Mouse (Mus musculus) hindbrain, postnatal 0 days (tissue): ENCODE results near the gene Sema3a. TPM values are rescaled to one million over a fixed set of nuclear protein-coding genes. Genes with fewer than 3 reads are reported as not detected.

Experiments used
- ATAC-seq: fragments of 200-750 bp; cut with Nextera tagmentation; 2 replicates; pipeline ENCODE4 v1.8.0; 2017; ENCODE audit warnings: mild to moderate bottlenecking, moderate TSS enrichment, moderate library complexity
- DNase-seq: peaks from one replicate; pipeline ENCODE4 v3.0.0-alpha.2; 2015; ENCODE audit warnings: low spot score
- H3K27ac ChIP-seq: fragments of 300-500 bp; sonication (generic); 2 replicates; pipeline ENCODE4 v1.5.1; 2014; ENCODE audit warnings: mild to moderate bottlenecking
- H3K27me3 ChIP-seq: fragments of 300-500 bp; sonication (generic); 2 replicates; pipeline ENCODE4 v1.6.1; 2014; ENCODE audit warnings: low read length, mixed read lengths; ENCODE audit not compliant: insufficient read depth
- H3K36me3 ChIP-seq: fragments of 300-500 bp; sonication (generic); 2 replicates; pipeline ENCODE4 v1.6.1; 2014; ENCODE audit warnings: low read length, mixed read lengths; ENCODE audit not compliant: insufficient read depth
- H3K4me1 ChIP-seq: fragments of 300-500 bp; sonication (generic); 2 replicates; pipeline ENCODE4 v1.6.1; 2014; ENCODE audit warnings: antibody characterized with exemption, low read length, mixed read lengths; ENCODE audit not compliant: insufficient read depth
- H3K4me2 ChIP-seq: fragments of 300-500 bp; sonication (generic); 2 replicates; pipeline ENCODE4 v1.6.1; 2014; ENCODE audit warnings: low read depth, mild to moderate bottlenecking, low read length, moderate library complexity, mixed read lengths
- H3K4me3 ChIP-seq: fragments of 300-500 bp; sonication (generic); 2 replicates; pipeline ENCODE4 v1.5.1; 2014; ENCODE audit warnings: low read length
- H3K9ac ChIP-seq: fragments of 300-500 bp; sonication (generic); replicated peaks from 2 replicates; pipeline ENCODE4 v1.6.1; 2014; ENCODE audit warnings: mild to moderate bottlenecking, low read length, moderate library complexity, mixed read lengths
- H3K9me3 ChIP-seq: fragments of 300-500 bp; sonication (generic); 2 replicates; pipeline ENCODE4 v1.6.1; 2016; ENCODE audit warnings: low read length, mixed read lengths
- CTCF ChIP-seq: IDR thresholded peaks from 2 replicates; pipeline ENCODE4 v1.5.1; 2016; ENCODE audit warnings: antibody characterized with exemption, control low read depth, low read depth
- WGBS: fragments of 180-500 bp; shearing (Covaris S2); extraction: QIAGEN DNeasy Blood & Tissue Kit; methylation state at CpG from one replicate; pipeline ENCODE4 v1.1.7; 2014; 5-methylcytosine and 5-hydroxymethylcytosine counted together
- polyA plus RNA-seq: library from polyadenylated mRNA; unstranded; fragments of >200 nt; fragmentation: Nextera tagmentation; extraction: Ambion mirVana; gene quantifications from 2 replicates; pipeline ENCODE4 v1.2.1, GENCODE M21; 2015
- total RNA-seq: library from RNA; depleted of rRNA; stranded (reverse); fragments of >200 nt; gene quantifications from 2 replicates; pipeline ENCODE4 v1.2.3, GENCODE M21; 2014

Gene Sema3a
- total and polyA plus RNA-seq, 2 experiments from 2014 or later = 16.3 to 32.3 TPM

DNA sequence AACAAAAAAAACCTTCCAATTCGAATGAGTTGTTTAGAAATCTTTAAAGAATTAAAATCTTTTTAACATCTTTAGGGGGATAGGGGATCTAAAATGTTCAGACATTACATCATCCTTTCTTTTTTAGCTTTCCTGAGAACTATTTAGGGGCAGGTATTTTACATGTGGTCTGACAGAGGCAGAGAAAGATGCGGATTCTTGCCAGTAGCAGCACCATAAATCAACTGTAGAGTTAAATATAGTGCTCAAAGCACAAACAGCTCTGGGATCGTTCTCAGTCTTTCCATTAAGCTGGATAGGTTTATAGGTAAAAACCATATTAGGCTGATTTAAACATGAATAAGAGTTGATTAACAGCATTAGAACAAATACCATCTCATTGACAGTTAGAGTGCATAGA, 307.4 kb downstream of the Sema3a start:
- Histone ChIP-seq H3K9ac (no peak overlapping the region), H3K27me3 (no peaks in the 10 kb centered on the region), H3K27ac (no peak overlapping the region), H3K4me2 (no peak overlapping the region), H3K36me3 (no peaks in the 10 kb centered on the region), H3K4me1 (no peaks in the 10 kb centered on the region), H3K9me3 (no peaks in the 10 kb centered on the region), H3K4me3 (no peak overlapping the region)
- no peak for TF ChIP-seq CTCF
- ATAC-seq (no peak), DNase-seq (no peak)
- WGBS = 78% methylated on average over 3 of the region's 3 CpGs

DNA sequence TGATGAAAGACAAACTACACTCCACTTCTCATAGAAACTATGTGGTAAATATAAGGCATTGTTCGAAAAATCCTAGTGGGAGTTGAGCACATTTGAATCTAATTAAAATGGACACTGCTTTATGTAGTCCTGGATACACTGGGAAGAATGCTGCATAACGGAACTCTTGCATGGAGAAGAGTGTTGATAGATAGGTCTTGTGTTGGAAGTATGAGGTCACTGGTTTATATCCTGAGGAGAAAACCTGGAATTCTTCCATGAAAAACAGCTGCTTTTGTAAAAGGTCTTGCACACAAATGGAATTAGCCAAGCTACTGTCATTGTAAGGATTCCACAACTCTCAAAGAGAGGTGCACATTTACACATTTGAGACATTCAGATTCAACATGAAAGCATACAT, 308.1 kb downstream of the Sema3a start:
- Histone ChIP-seq H3K27me3 (no peaks in the 10 kb centered on the region), H3K27ac (no peak overlapping the region), H3K9ac (no peak overlapping the region), H3K4me3 (no peak overlapping the region), H3K9me3 (no peaks in the 10 kb centered on the region), H3K4me1 (no peaks in the 10 kb centered on the region), H3K4me2 (no peak overlapping the region), H3K36me3 (no peaks in the 10 kb centered on the region)
- ATAC-seq (no peak), DNase-seq (no peak)
- 57% methylated on average over 2 of the region's 2 CpGs for WGBS
- TF ChIP-seq CTCF = no peak

- no peak for DNase-seq
- H3K27ac ChIP-seq = no peak overlapping the region
- H3K4me3 ChIP-seq = no peak overlapping the region
- no peaks in the 10 kb centered on the region for H3K27me3 ChIP-seq
- H3K4me2 ChIP-seq = no peak overlapping the region
- no peaks in the 10 kb centered on the region for H3K36me3 ChIP-seq
- ATAC-seq = no peak
- no peaks in the 10 kb centered on the region for H3K4me1 ChIP-seq
- no peak overlapping the region for H3K9ac ChIP-seq
- TF ChIP-seq CTCF = no peak
- no peaks in the 10 kb centered on the region for H3K9me3 ChIP-seq
Observed at GRCm38 (mm10) chr5:13441112-13441511, 315.9 kb downstream of the Sema3a start.

GRCm38 (mm10) chr5:13460182-13461001, 335.2 kb downstream of the Sema3a start:
- no peak for ATAC-seq
- 89% methylated on average over 1 of the region's 1 CpGs for WGBS
- H3K9me3 ChIP-seq = no peaks in the 10 kb centered on the region
- 0 out of 2 replicates have a peak, but pooled peaks cover 3% of the 10 kb centered on the region for H3K36me3 ChIP-seq
- no peak overlapping the region for H3K4me2 ChIP-seq
- no peak overlapping the region for H3K4me3 ChIP-seq
- no peak for DNase-seq
- H3K9ac ChIP-seq = no peak overlapping the region
- no peak overlapping the region for H3K27ac ChIP-seq
- no peaks in the 10 kb centered on the region for H3K27me3 ChIP-seq
- TF ChIP-seq CTCF = no peak
- H3K4me1 ChIP-seq = no peaks in the 10 kb centered on the region

DNA sequence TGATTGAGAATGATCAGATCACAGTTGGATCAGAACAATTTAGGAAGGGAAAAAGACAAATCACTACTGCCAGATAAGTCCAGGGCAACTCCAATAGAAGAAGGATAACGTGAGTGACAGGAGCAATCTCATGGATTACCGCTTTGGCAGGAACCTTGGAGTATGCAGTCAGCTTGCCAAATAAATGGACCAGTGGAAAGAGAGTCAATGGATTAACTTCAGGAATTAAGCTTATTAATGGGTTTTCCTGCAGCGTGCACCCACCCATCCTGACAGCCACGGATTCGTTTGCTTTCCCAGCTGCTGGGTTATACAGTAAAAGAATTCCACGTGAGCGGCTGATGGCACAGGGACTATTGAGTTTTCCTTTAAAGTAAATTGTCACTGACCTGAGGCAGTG, 343.6 kb downstream of the Sema3a start:
- Histone ChIP-seq H3K36me3 (no peaks in the 10 kb centered on the region), H3K4me1 (peaks cover 6% of the 10 kb centered on the region; the same call in 1 of the 2 replicates), H3K9ac (no peak overlapping the region), H3K27ac (no peak overlapping the region), H3K9me3 (no peaks in the 10 kb centered on the region), H3K4me2 (no peak overlapping the region), H3K27me3 (no peaks in the 10 kb centered on the region), H3K4me3 (no peak overlapping the region)
- TF ChIP-seq CTCF = no peak
- ATAC-seq (peak; percentile 73), DNase-seq (peak; percentile 50)
- 32% methylated on average over 7 of the region's 7 CpGs for WGBS

DNA sequence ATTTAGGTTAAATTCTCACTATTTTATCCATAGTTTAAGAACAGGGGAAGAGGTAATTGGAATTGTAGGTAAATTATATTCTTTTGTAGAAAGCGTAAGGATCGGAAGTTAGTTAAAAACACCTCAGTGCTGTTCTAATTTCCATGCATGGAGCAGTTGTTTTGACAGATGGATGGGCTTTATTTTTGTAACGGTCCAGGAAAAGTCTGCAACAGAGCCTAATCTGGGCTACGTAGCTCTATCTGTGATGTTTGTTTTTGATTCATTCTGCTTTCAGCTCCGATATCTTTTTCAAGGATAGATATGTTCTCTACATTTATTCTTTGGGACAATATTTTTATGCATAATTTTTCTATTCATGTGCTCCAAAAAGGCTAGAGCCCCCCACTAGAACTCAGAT, 344.2 kb downstream of the Sema3a start:
- H3K4me1 ChIP-seq = peaks cover 6% of the 10 kb centered on the region; the same call in 1 of the 2 replicates
- no peaks in the 10 kb centered on the region for H3K36me3 ChIP-seq
- TF ChIP-seq CTCF = no peak
- no peak overlapping the region for H3K9ac ChIP-seq
- no peak overlapping the region for H3K27ac ChIP-seq
- no peak overlapping the region for H3K4me3 ChIP-seq
- WGBS = 57% methylated on average over 5 of the region's 5 CpGs
- ATAC-seq (no peak), DNase-seq (no peak)
- no peak overlapping the region for H3K4me2 ChIP-seq
- no peaks in the 10 kb centered on the region for H3K9me3 ChIP-seq
- no peaks in the 10 kb centered on the region for H3K27me3 ChIP-seq
